Mouse (Mus musculus) erythroblast, embryonic 14.5 days (primary cell): ENCODE measurements around the gene Cpne1.

ENCODE experiments used
- GATA1 ChIP-seq: IDR thresholded peaks from 2 replicates; pipeline ENCODE4 v1.6.1; 2012; ENCODE audit warnings: low read length, inconsistent platforms, mixed read lengths
- TAL1 ChIP-seq: IDR thresholded peaks from 3 replicates; pipeline ENCODE4 v1.6.1; 2012; ENCODE audit warnings: low read length, inconsistent platforms, mixed read lengths

GRCm38 (mm10) chr2:156084541-156084940 is 27.2 kb downstream of the Cpne1 start:
- TF ChIP-seq TAL1 (no peak), GATA1 (no peak)
